ENCODE assay signal across 9 mouse cellular contexts in genomic region chr11:106271794-106272643, GRCm38 (mm10). TPM values are rescaled to one million over a fixed set of nuclear protein-coding genes. Genes with fewer than 3 reads are reported as not detected.
DNase-seq lines count a peak whose midpoint lies in the region; ATAC-seq and TF ChIP-seq lines count a peak whose summit lies in the region.
"Had no signal": no experiment of that assay in that cellular context is flagged by ENCODE, and none has a peak within 500 bp of the region (broad histone marks: within the 10 kb centered on the region; RNA-seq: fewer than 3 reads in every experiment).

No protein-coding gene starts in this region.

- TF ChIP-seq EP300 in liver, embryonic 14.5 days (IDR thresholded peaks at IDR 0.05; ENCODE audit: low read depth) = no peak

- H3K36me3 ChIP-seq in hindbrain, embryonic 14.5 days (replicated peaks; ENCODE audit: control insufficient read depth, insufficient read depth) = peaks cover under 1% of the 10 kb centered on the region; the same call in 1 of the 2 replicates
- H3K36me3 ChIP-seq in liver, embryonic 14.5 days (replicated peaks; ENCODE audit: control insufficient read depth, insufficient read depth, low read depth) = peaks cover 3% of the 10 kb centered on the region
- H3K36me3 ChIP-seq in myocyte (ENCODE audit: control insufficient read depth, insufficient read depth) = no peaks in the 10 kb centered on the region

- H3K9ac ChIP-seq in hindbrain, embryonic 14.5 days = peak overlapping the region; percentile 94
- H3K9ac ChIP-seq in liver, embryonic 14.5 days (replicated peaks) = peak overlapping the region; percentile 95

- no peaks in the 10 kb centered on the region for H3K9me3 ChIP-seq in hindbrain, embryonic 14.5 days (ENCODE audit: control insufficient read depth, low read length)
- no peaks in the 10 kb centered on the region for H3K9me3 ChIP-seq in liver, embryonic 14.5 days (ENCODE audit: control insufficient read depth, low read length)

- H3K4me2 ChIP-seq in hindbrain, embryonic 14.5 days (replicated peaks) = peak overlapping the region; percentile 80
- H3K4me2 ChIP-seq in liver, embryonic 14.5 days (ENCODE audit: low read depth) = peak overlapping the region; percentile 92
- peak overlapping the region; percentile 86 for H3K4me2 ChIP-seq in myocyte (ENCODE audit: low read depth)

- H3K79me2 ChIP-seq in myocyte (ENCODE audit: control insufficient read depth, insufficient read depth) = peaks cover 36% of the 10 kb centered on the region

- TF ChIP-seq CTCF in liver, embryonic 14.5 days (IDR thresholded peaks at IDR 0.05; ENCODE audit: low read depth) = no peak; the same call in 1 of the 2 replicates

- H3ac ChIP-seq in myocyte (ENCODE audit: control insufficient read depth, insufficient read length) = peak overlapping the region; percentile 88

- H3K27me3 ChIP-seq in hindbrain, embryonic 14.5 days (ENCODE audit: control insufficient read depth, insufficient read depth, low read length) = no peaks in the 10 kb centered on the region
- no peaks in the 10 kb centered on the region for H3K27me3 ChIP-seq in liver, embryonic 14.5 days (ENCODE audit: control insufficient read depth, insufficient read depth, low read length)
- no peaks in the 10 kb centered on the region for H3K27me3 ChIP-seq in myocyte (ENCODE audit: control insufficient read depth, insufficient read depth, insufficient read length)

- DNase-seq in adrenal gland, postnatal 36 days = peak; percentile 57 to 65
- no peak for DNase-seq in adrenal gland, adult 2 months
- DNase-seq in NIH3T3 (ENCODE audit: low read depth) = peak; percentile 57
- DNase-seq in hindbrain, embryonic 14.5 days (ENCODE audit: low spot score) = no peak
- DNase-seq in liver, embryonic 14.5 days (ENCODE audit: low read depth in 3 of 3, low spot score in 3 of 3) = no peak
- no peak for DNase-seq in T-cell, adult 2 months (ENCODE audit: low spot score)

- H3K27ac ChIP-seq in hindbrain, embryonic 14.5 days = peak overlapping the region; percentile 83
- H3K27ac ChIP-seq in liver, embryonic 14.5 days = peak overlapping the region; percentile 58

- ATAC-seq in erythroblast, adult 5-6 weeks (replicated peaks; ENCODE audit: low FRiP score, poor library complexity, severe bottlenecking) = peak; percentile 35; the same call in 1 of the 2 replicates
- ATAC-seq in hindbrain, embryonic 14.5 days (ENCODE audit: low FRiP score) = peak; percentile 29
- ATAC-seq in liver, embryonic 14.5 days (ENCODE audit: insufficient read depth) = peak; percentile 48

- WGBS in hindbrain, embryonic 14.5 days = 2% methylated on average over 39 of the region's 41 CpGs
- 1% methylated on average over 41 of the region's 41 CpGs for WGBS in liver, embryonic 14.5 days (ENCODE audit: insufficient replicate concordance)

- peak overlapping the region; percentile 87 for H3K4me3 ChIP-seq in hindbrain, embryonic 14.5 days (replicated peaks; ENCODE audit: low read length)
- H3K4me3 ChIP-seq in liver, embryonic 14.5 days (ENCODE audit: insufficient read depth in 1 of 2, low read depth in 2 of 2, low read length in 2 of 2) = peak overlapping the region; percentile 76 to 85
- H3K4me3 ChIP-seq in myocyte = peak overlapping the region; percentile 60

- H3K4me1 ChIP-seq in hindbrain, embryonic 14.5 days (replicated peaks; ENCODE audit: control insufficient read depth, insufficient read depth, low read length) = peaks cover 29% of the 10 kb centered on the region
- H3K4me1 ChIP-seq in liver, embryonic 14.5 days (replicated peaks; ENCODE audit: control insufficient read depth in 2 of 2, insufficient read depth in 2 of 2, low read length in 1 of 2) = peaks cover 17 to 37% of the 10 kb centered on the region in 2 experiments

- no peak for TF ChIP-seq POLR2A in myocyte (IDR thresholded peaks at IDR 0.05; ENCODE audit: insufficient read length, low read depth)

TF ChIP-seq in myocyte, 11 proteins besides CTCF, POLR2A, EP300 and RAD21:
- TF ChIP-seq SRF (IDR thresholded peaks at IDR 0.05; ENCODE audit: control insufficient read depth, insufficient read length, low read depth) = no peak
- no peak for TF ChIP-seq E2F4 (IDR thresholded peaks at IDR 0.05; ENCODE audit: insufficient read depth)
- TF ChIP-seq REST (IDR thresholded peaks at IDR 0.05; ENCODE audit: insufficient read depth, insufficient read length) = no peak
- no peak for TF ChIP-seq TCF12 (IDR thresholded peaks at IDR 0.05; ENCODE audit: insufficient read depth, poor library complexity, severe bottlenecking)

RNA-seq across cellular contexts. Expression of gene Smarcd2, which starts 0.8 kb away (rescaled TPM):
- 10 to 100 TPM; 68.1 to 86.5 TPM for total RNA-seq in adrenal gland, postnatal 36 days (2021)
- 10 to 100 TPM; 64.5 to 80.6 TPM for total RNA-seq in adrenal gland, adult 2 months (2021)
- polyA plus RNA-seq in adrenal gland, adult 2 months (2012; rRNA removed) = 112 and 121 TPM in 2 replicates
- total RNA-seq in erythroblast, adult 5-6 weeks (2015; ENCODE audit: low replicate concordance) = 15.9 and 17.1 TPM in 2 replicates
- total RNA-seq in erythroblast, adult 5-6 weeks (2017; ENCODE audit: low replicate concordance) = 41.4 and 51.1 TPM in 2 replicates
- polyA plus RNA-seq in hindbrain, embryonic 14.5 days (2014; fragmentation: Nextera tagmentation; extraction: Ambion mirVana) = 12.8 and 16.8 TPM in 2 replicates
- 38.8 and 39.1 TPM in 2 replicates for polyA plus RNA-seq in liver, embryonic 14.5 days (2012; rRNA removed)
- polyA plus RNA-seq in liver, embryonic 14.5 days (2014; fragmentation: Nextera tagmentation; extraction: Ambion mirVana) = 23.9 and 29.0 TPM in 2 replicates
- polyA plus RNA-seq in myocyte (2012; fragmentation: generic; extraction: Trizol) = 42.9 TPM

RNA-seq across cellular contexts. Expression of gene Tcam1, which starts 4.5 kb away (rescaled TPM):
- under 1 TPM; 0.23 to 0.36 TPM for total RNA-seq in adrenal gland, postnatal 36 days (2021)
- total RNA-seq in adrenal gland, adult 2 months (2021) = under 1 TPM; 0.10 to 0.26 TPM
- not detected in 2 replicates for polyA plus RNA-seq in adrenal gland, adult 2 months (2012; rRNA removed)
- 0.42 TPM in 1 of 2 replicates, not detected in the other for total RNA-seq in erythroblast, adult 5-6 weeks (2015; ENCODE audit: low replicate concordance)
- total RNA-seq in erythroblast, adult 5-6 weeks (2017; ENCODE audit: low replicate concordance) = 0.56 TPM in 1 of 2 replicates, not detected in the other
- 0.08 and 0.43 TPM in 2 replicates for polyA plus RNA-seq in hindbrain, embryonic 14.5 days (2014; fragmentation: Nextera tagmentation; extraction: Ambion mirVana)
- 0.17 and 0.20 TPM in 2 replicates for polyA plus RNA-seq in liver, embryonic 14.5 days (2012; rRNA removed)
- 0.09 and 0.18 TPM in 2 replicates for polyA plus RNA-seq in liver, embryonic 14.5 days (2014; fragmentation: Nextera tagmentation; extraction: Ambion mirVana)
- polyA plus RNA-seq in myocyte (2012; fragmentation: generic; extraction: Trizol) = 0.11 TPM

RNA-seq across cellular contexts. Expression of gene Psmc5, which starts 16.1 kb away (rescaled TPM):
- total RNA-seq in adrenal gland, postnatal 36 days (2021) = 100 to 1,000 TPM; 154 to 172 TPM
- 100 to 1,000 TPM; 138 to 164 TPM for total RNA-seq in adrenal gland, adult 2 months (2021)
- 12.4 and 12.9 TPM in 2 replicates for polyA plus RNA-seq in adrenal gland, adult 2 months (2012; rRNA removed)
- total RNA-seq in erythroblast, adult 5-6 weeks (2015; ENCODE audit: low replicate concordance) = 11.7 and 23.8 TPM in 2 replicates
- total RNA-seq in erythroblast, adult 5-6 weeks (2017; ENCODE audit: low replicate concordance) = 30.6 and 49.8 TPM in 2 replicates
- polyA plus RNA-seq in hindbrain, embryonic 14.5 days (2014; fragmentation: Nextera tagmentation; extraction: Ambion mirVana) = 282 and 287 TPM in 2 replicates
- 59.6 and 107 TPM in 2 replicates for polyA plus RNA-seq in liver, embryonic 14.5 days (2012; rRNA removed)
- 123 and 132 TPM in 2 replicates for polyA plus RNA-seq in liver, embryonic 14.5 days (2014; fragmentation: Nextera tagmentation; extraction: Ambion mirVana)
- polyA plus RNA-seq in myocyte (2012; fragmentation: generic; extraction: Trizol) = 305 TPM

RNA-seq across cellular contexts. Expression of gene Ftsj3, which starts 16.1 kb away (rescaled TPM):
- 10 to 100 TPM; 55.2 to 66.2 TPM for total RNA-seq in adrenal gland, postnatal 36 days (2021)
- 10 to 100 TPM; 49.8 to 53.1 TPM for total RNA-seq in adrenal gland, adult 2 months (2021)
- polyA plus RNA-seq in adrenal gland, adult 2 months (2012; rRNA removed) = 16.2 and 22.5 TPM in 2 replicates
- total RNA-seq in erythroblast, adult 5-6 weeks (2015; ENCODE audit: low replicate concordance) = 6.0 and 7.5 TPM in 2 replicates
- total RNA-seq in erythroblast, adult 5-6 weeks (2017; ENCODE audit: low replicate concordance) = 24.0 and 29.1 TPM in 2 replicates
- polyA plus RNA-seq in hindbrain, embryonic 14.5 days (2014; fragmentation: Nextera tagmentation; extraction: Ambion mirVana) = 31.4 and 31.9 TPM in 2 replicates
- polyA plus RNA-seq in liver, embryonic 14.5 days (2012; rRNA removed) = 15.5 and 25.7 TPM in 2 replicates
- polyA plus RNA-seq in liver, embryonic 14.5 days (2014; fragmentation: Nextera tagmentation; extraction: Ambion mirVana) = 36.8 and 40.1 TPM in 2 replicates
- polyA plus RNA-seq in myocyte (2012; fragmentation: generic; extraction: Trizol) = 36.1 TPM

RNA-seq across cellular contexts. Expression of gene Gh, which starts 29.6 kb away (rescaled TPM):
- total RNA-seq in adrenal gland, postnatal 36 days (2021) = not detected
- not detected for total RNA-seq in adrenal gland, adult 2 months (2021)
- not detected in 2 replicates for polyA plus RNA-seq in adrenal gland, adult 2 months (2012; rRNA removed)
- total RNA-seq in erythroblast, adult 5-6 weeks (2015; ENCODE audit: low replicate concordance) = not detected in 2 replicates
- total RNA-seq in erythroblast, adult 5-6 weeks (2017; ENCODE audit: low replicate concordance) = not detected in 2 replicates
- polyA plus RNA-seq in hindbrain, embryonic 14.5 days (2014; fragmentation: Nextera tagmentation; extraction: Ambion mirVana) = not detected in 2 replicates
- not detected in 2 replicates for polyA plus RNA-seq in liver, embryonic 14.5 days (2012; rRNA removed)
- polyA plus RNA-seq in liver, embryonic 14.5 days (2014; fragmentation: Nextera tagmentation; extraction: Ambion mirVana) = not detected in 2 replicates
- not detected for polyA plus RNA-seq in myocyte (2012; fragmentation: generic; extraction: Trizol)
- total RNA-seq: hematopoietic stem cell, adult 5-6 weeks had no signal

Comparison
In these comparisons a context has a peak if more than half of its experiments do, and no peak if none do; other contexts are left out.
1. DNase-seq: peak in adrenal gland, postnatal 36 days (2 of 2) and NIH3T3 (single experiment); none in adrenal gland, adult 2 months (single experiment), hindbrain, embryonic 14.5 days (single experiment), liver, embryonic 14.5 days (0 of 3) and T-cell, adult 2 months (single experiment).
2. Peak in every context shown above with its lines, with median percentiles within 50 percentile points of each other: ATAC-seq, H3K4me2 ChIP-seq and H3K4me3 ChIP-seq.